Mouse (Mus musculus) heart, adult 2 months (tissue): Measurements from ENCODE around the gene Vti1a. TPM values are rescaled to one million over a fixed set of nuclear protein-coding genes. Genes with fewer than 3 reads are reported as not detected.

ENCODE experiments used
- DNase-seq, 2 experiments: peaks; one replicate each; pipeline ENCODE4 v3.0.0; 2021
- H3K27ac ChIP-seq: fragments of 200-600 bp; 2 replicates; pipeline ENCODE4 v1.8.1; 2022
- H3K27me3 ChIP-seq: fragments of 200-500 bp; 2 replicates; pipeline ENCODE4 v1.6.1; 2012; ENCODE audit warnings: mild to moderate bottlenecking, low read length, inconsistent platforms, mixed read lengths; ENCODE audit not compliant: control insufficient read depth, insufficient read depth
- H3K36me3 ChIP-seq: fragments of 200-500 bp; 2 replicates; pipeline ENCODE4 v1.6.1; 2012; ENCODE audit warnings: low read length, inconsistent platforms; ENCODE audit not compliant: control insufficient read depth, insufficient read depth
- H3K4me1 ChIP-seq: fragments of 200-500 bp; 2 replicates; pipeline ENCODE4 v1.6.1; 2011; ENCODE audit warnings: low read length; ENCODE audit not compliant: control insufficient read depth, insufficient read depth
- H3K4me3 ChIP-seq: fragments of 200-600 bp; 2 replicates; pipeline ENCODE4 v1.8.1; 2022
- H3K79me2 ChIP-seq: fragments of 200-500 bp; replicated peaks from 2 replicates; pipeline ENCODE4 v1.6.1; 2012; ENCODE audit warnings: mild to moderate bottlenecking, inconsistent platforms, low read length, moderate library complexity, mixed read lengths; ENCODE audit not compliant: control insufficient read depth, insufficient read depth
- H3K9ac ChIP-seq: fragments of 200-500 bp; 2 replicates; pipeline ENCODE4 v1.6.1; 2012; ENCODE audit warnings: low read depth, mild to moderate bottlenecking, control low read depth, inconsistent platforms, low read length, mixed read lengths
- CTCF ChIP-seq: fragments of 200-600 bp; IDR thresholded peaks from 2 replicates; pipeline ENCODE4 v1.8.1; 2022; ENCODE audit warnings: antibody characterized with exemption, mild to moderate bottlenecking, moderate library complexity
- EP300 ChIP-seq: fragments of 200-500 bp; IDR thresholded peaks from 2 replicates; pipeline ENCODE4 v1.6.1; 2011; ENCODE audit warnings: low read depth, low read length, control low read depth; ENCODE audit not compliant: insufficient read depth
- POLR2A ChIP-seq: fragments of 200-500 bp; IDR thresholded peaks from 2 replicates; pipeline ENCODE4 v1.6.1; 2011; ENCODE audit warnings: mild to moderate bottlenecking, low read depth, low read length, control low read depth; ENCODE audit not compliant: insufficient read depth
- WGBS: fragments of 180-500 bp; shearing (Covaris S2); methylation state at CpG from one replicate; pipeline ENCODE4 v1.1.7; 2018; 5-methylcytosine and 5-hydroxymethylcytosine counted together
- intact Hi-C: fragments of 180-260 bp; cut with DNase I; formaldehyde crosslinking; loops from one replicate; pipeline ENCODE4 v1.15.1; 2025
- polyA plus RNA-seq: library from polyadenylated mRNA; depleted of rRNA; stranded (reverse); fragments of >200 nt; gene quantifications from 2 replicates; pipeline ENCODE4 v1.2.3, GENCODE M21; 2012
- total RNA-seq, 2 experiments: library from RNA; stranded (reverse); gene quantifications; 2 replicates each; pipeline ENCODE4 v1.2.3; 2021

Vti1a gene
- total and polyA plus RNA-seq, 3 experiments: 6.2 to 16.3 (median 15.6) TPM

DNA sequence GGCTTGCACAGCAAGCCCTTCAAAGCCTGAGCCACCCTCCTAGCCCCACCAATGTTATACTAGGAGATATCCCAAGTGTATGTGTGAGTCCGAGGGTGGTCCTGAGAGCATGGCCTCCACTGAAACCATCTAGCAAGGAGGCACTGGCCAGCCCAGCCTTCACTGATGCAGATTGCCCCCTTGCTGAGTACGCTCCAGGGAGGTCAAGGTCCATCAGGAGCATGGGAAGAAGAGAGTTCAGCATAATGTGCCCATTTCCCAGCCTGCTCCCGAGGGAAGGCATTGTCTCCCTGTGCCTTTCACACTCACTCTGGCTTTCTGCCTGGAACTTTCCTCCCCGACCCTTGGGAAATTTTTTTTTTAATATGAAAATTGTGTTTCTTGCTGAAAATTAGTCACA is 263.2 kb downstream of the Vti1a start:
- Histone ChIP-seq H3K4me3 (no peak overlapping the region), H3K4me1 (no peaks in the 10 kb centered on the region), H3K36me3 (no peaks in the 10 kb centered on the region), H3K79me2 (no peaks in the 10 kb centered on the region), H3K27me3 (no peaks in the 10 kb centered on the region), H3K27ac (no peak overlapping the region), H3K9ac (no peak overlapping the region)
- 83% methylated on average over 4 of the region's 4 CpGs for WGBS
- no peak for TF ChIP-seq CTCF
- no peak for TF ChIP-seq POLR2A
- no peak for TF ChIP-seq EP300
- no peak for DNase-seq
- intact Hi-C loops: no loop called here

DNA sequence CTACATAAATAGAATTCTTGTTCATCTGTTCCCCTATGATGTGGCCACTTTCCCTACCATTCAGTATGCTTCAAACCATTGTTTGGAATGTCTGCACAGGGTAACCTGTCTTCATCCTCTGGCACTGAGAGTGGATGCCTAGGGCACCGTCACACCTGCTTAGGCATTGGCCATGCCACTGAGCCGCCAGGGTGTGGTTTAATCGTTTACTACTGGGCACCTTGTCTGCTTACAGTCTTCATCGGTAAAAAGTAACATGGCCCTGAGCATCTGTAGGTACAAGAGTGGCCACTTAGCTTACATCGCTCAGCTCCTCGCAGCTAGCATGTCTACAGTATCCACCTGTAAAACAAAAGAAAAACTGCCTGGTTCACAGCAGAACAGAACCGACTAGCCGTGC is 264.1 kb downstream of the Vti1a start:
- Histone ChIP-seq H3K4me1 (no peaks in the 10 kb centered on the region), H3K27me3 (no peaks in the 10 kb centered on the region), H3K36me3 (no peaks in the 10 kb centered on the region), H3K4me3 (no peak overlapping the region), H3K9ac (no peak overlapping the region), H3K79me2 (no peaks in the 10 kb centered on the region), H3K27ac (no peak overlapping the region)
- DNase-seq: no peak
- TF ChIP-seq CTCF (no peak), EP300 (no peak), POLR2A (no peak)
- WGBS: 94% methylated on average over 8 of the region's 8 CpGs
- intact Hi-C loops: no loop called here

DNA sequence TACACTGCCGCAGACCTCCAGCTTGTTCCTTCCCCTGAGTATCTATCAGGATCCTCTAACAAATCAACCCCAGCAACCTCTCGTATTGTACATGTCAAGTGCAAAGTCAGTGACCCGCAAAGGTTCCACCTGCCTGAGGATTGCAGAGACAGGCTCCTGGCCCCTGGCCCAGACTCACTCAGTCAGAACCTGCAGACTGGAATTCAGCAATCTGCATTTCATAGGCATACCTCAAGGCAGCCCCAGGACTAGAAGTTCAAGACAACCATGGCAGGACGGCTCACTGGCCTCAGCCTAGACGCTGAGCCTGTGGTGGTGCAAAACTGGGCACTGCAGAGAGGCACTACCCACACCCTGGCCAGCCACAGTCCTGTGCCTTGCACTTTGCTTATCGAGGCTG is 264.6 kb downstream of the Vti1a start:
- Histone ChIP-seq H3K36me3 (no peaks in the 10 kb centered on the region), H3K27ac (no peak overlapping the region), H3K27me3 (no peaks in the 10 kb centered on the region), H3K4me3 (no peak overlapping the region), H3K79me2 (no peaks in the 10 kb centered on the region), H3K4me1 (no peaks in the 10 kb centered on the region), H3K9ac (no peak overlapping the region)
- 83% methylated on average over 6 of the region's 6 CpGs for WGBS
- no peak for TF ChIP-seq POLR2A
- no peak for TF ChIP-seq CTCF
- no peak for TF ChIP-seq EP300
- intact Hi-C loops: no loop called here
- no peak for DNase-seq

DNA sequence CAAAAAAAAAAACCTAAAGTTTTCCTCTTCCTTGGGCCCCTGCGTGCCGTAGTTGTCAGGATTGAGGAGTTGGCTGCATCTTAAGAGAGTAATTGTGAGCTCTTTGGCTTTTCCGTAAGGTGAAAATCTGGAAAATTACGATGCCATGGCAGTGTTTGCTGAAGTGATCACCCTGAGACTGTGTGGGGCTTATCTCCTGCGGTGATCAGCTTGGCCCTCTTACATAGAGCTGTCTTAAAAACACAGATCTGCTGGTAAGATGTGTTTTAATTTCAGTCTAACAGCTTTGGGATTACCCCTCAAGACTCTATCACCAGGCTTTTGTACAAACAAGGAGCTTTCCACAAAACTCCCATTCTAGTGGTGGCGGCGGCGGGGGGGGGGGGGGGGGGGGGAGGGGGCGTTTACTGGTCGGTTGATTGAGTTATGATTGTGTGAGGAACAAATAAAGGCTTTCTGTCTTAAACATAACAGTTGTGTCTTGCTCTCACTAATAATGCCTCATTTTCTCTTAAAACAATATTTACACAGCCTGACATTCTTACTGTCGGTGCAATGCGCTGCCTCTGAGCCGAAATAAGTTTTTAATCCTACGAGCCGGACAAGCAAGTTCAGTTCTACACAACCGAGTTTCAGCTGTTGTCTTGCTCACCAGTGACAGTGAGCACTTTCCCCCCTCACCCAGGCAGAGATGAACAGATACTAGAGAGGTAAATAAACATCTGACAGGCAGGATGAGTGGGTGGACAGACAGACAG is 267.0 kb downstream of the Vti1a start:
- DNase-seq: no peak
- Histone ChIP-seq H3K9ac (no peak overlapping the region), H3K4me3 (no peak overlapping the region), H3K79me2 (no peaks in the 10 kb centered on the region), H3K4me1 (peaks cover 2% of the 10 kb centered on the region; the same call in 1 of the 2 replicates), H3K36me3 (no peaks in the 10 kb centered on the region), H3K27ac (no peak overlapping the region), H3K27me3 (no peaks in the 10 kb centered on the region)
- TF ChIP-seq CTCF (no peak), EP300 (no peak), POLR2A (no peak)
- intact Hi-C loops: no loop called here
- 80% methylated on average over 16 of the region's 16 CpGs for WGBS

DNA sequence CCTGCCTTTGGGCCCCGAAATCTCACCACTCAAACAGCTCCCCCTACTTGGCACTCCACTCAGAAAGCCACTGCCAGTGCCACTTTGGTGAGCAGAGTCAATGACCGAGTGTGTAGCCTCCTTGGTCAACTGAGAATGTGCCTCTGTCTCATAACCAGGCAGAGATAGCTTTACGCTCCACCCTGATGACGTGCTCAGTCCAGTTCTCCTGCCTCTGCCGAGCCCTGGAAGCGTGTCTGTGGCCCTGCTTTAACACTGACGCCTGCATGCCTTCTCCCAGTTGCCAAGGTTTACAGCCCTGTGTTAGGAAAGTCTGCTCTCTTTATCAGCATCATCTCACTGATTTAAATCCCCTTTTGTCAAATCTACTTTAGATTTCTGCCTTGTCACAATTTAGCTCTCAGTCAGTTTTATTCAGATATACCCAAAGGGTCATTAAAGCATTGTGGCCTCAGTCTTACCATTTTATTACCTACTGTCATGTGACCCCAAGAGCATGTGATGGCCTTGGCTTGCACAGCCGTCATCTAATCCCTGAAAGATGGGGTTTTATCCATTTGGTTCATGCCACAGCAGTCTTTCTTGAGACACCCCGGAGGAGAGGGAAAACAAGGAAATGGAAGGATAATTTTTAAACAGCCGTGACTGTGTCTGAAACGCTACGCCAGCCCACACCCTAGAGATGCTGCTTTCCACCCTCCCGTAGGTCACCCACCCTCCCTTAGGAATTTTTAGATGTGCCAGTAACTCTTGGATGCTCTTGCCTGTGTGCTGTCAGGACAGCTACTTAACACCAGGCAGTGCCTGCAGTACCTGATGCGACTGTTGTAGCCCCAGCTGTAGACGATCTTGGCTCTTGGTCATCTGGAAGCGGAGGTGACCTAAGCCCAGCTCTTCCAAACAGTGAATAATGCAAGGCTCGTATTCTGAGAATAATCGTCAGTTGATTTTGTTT is 269.5 kb downstream of the Vti1a start:
- 0 out of 2 replicates have a peak, but pooled peaks have one; percentile 18 for TF ChIP-seq POLR2A
- TF ChIP-seq EP300: 0 out of 2 replicates have a peak, but pooled peaks have one; percentile 45
- no peak for TF ChIP-seq CTCF
- Histone ChIP-seq H3K36me3 (no peaks in the 10 kb centered on the region), H3K79me2 (no peaks in the 10 kb centered on the region), H3K27ac (peak overlapping the region; percentile 1; the same call in 1 of the 2 replicates), H3K4me3 (no peak overlapping the region), H3K9ac (no peak overlapping the region), H3K4me1 (peaks cover 2% of the 10 kb centered on the region; the same call in 1 of the 2 replicates), H3K27me3 (no peaks in the 10 kb centered on the region)
- intact Hi-C loops: no loop called here
- DNase-seq: peak in 1 of 2 experiments; percentile 34
- WGBS: 62% methylated on average over 18 of the region's 18 CpGs
